Mouse (Mus musculus) limb, embryonic 11.5 days (tissue): ENCODE data around the gene Iqgap2. TPM values are rescaled to one million over a fixed set of nuclear protein-coding genes. Genes with fewer than 3 reads are reported as not detected.

Experiments
- ATAC-seq: fragments of 200-750 bp; cut with Nextera tagmentation; 2 replicates; pipeline ENCODE4 v1.8.0; 2017; ENCODE audit warnings: low read depth; ENCODE audit not compliant: insufficient number of reproducible peaks, low FRiP score, low TSS enrichment
- DNase-seq: peaks from one replicate; pipeline ENCODE4 v3.0.0-alpha.2; 2015; ENCODE audit warnings: low spot score
- H3K27ac ChIP-seq: fragments of 300-500 bp; sonication (generic); replicated peaks from 2 replicates; pipeline ENCODE4 v1.5.1; 2014; ENCODE audit warnings: low read depth, mild to moderate bottlenecking, low read length
- H3K27me3 ChIP-seq: fragments of 300-500 bp; sonication (generic); 2 replicates; pipeline ENCODE4 v1.6.1; 2014; ENCODE audit warnings: mild to moderate bottlenecking, low read length, mixed read lengths; ENCODE audit not compliant: control insufficient read depth, insufficient read depth
- H3K36me3 ChIP-seq: fragments of 300-500 bp; sonication (generic); 2 replicates; pipeline ENCODE4 v1.6.1; 2014; ENCODE audit warnings: mild to moderate bottlenecking, low read length, moderate library complexity, mixed read lengths; ENCODE audit not compliant: control insufficient read depth, insufficient read depth
- H3K4me1 ChIP-seq: fragments of 300-500 bp; sonication (generic); 2 replicates; pipeline ENCODE4 v1.6.1; 2014; ENCODE audit warnings: low read length, mixed read lengths; ENCODE audit not compliant: control insufficient read depth, insufficient read depth
- H3K4me2 ChIP-seq: fragments of 300-500 bp; sonication (generic); 2 replicates; pipeline ENCODE4 v1.6.1; 2014; ENCODE audit warnings: low read depth, mild to moderate bottlenecking, moderate library complexity; ENCODE audit not compliant: severe bottlenecking
- H3K4me3 ChIP-seq: fragments of 300-500 bp; sonication (generic); 2 replicates; pipeline ENCODE4 v1.5.1; 2014; ENCODE audit warnings: low read depth, low read length
- H3K9ac ChIP-seq: fragments of 300-500 bp; sonication (generic); 2 replicates; pipeline ENCODE4 v1.6.1; 2014; ENCODE audit warnings: mild to moderate bottlenecking, low read length
- H3K9me3 ChIP-seq: fragments of 300-500 bp; sonication (generic); 2 replicates; pipeline ENCODE4 v1.6.1; 2016; ENCODE audit warnings: low read length; ENCODE audit not compliant: control insufficient read depth
- WGBS: fragments of 180-500 bp; shearing (Covaris S2); extraction: QIAGEN DNeasy Blood & Tissue Kit; methylation state at CpG from one replicate; pipeline ENCODE4 v1.1.7; 2014; 5-methylcytosine and 5-hydroxymethylcytosine counted together
- polyA plus RNA-seq: library from polyadenylated mRNA; unstranded; fragments of >200 nt; fragmentation: Nextera tagmentation; extraction: Ambion mirVana; gene quantifications from 2 replicates; pipeline ENCODE4 v1.2.1, GENCODE M21; 2014

The Iqgap2 gene
- polyA plus RNA-seq, 1 experiment from 2014 or later = 15.3 TPM

DNA sequence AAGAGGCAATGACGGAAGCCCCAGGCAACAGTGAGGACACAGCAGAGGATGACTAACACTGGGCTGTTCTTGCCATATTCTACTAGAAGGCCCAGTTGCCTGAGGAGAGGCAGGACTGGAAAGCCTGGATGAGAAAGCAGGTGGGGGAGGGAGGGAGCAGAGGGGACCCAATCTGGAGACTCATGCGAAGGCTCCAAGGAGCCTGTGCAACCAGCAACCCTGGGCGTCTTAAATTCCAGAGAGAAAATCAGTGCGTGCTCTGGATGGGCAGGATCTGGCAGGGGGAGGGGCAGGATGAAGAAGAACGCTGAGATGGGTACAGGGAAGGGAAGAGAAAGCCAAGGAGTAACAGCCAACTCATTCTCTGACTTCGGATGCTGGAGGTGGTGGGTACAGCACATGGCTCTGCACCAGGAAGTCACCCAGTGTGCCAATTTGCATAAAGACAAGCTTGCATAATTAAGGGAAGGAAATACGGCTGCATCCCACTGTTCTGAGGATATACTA lies 42.2 kb downstream of the Iqgap2 start:
- no peak for ATAC-seq

DNA sequence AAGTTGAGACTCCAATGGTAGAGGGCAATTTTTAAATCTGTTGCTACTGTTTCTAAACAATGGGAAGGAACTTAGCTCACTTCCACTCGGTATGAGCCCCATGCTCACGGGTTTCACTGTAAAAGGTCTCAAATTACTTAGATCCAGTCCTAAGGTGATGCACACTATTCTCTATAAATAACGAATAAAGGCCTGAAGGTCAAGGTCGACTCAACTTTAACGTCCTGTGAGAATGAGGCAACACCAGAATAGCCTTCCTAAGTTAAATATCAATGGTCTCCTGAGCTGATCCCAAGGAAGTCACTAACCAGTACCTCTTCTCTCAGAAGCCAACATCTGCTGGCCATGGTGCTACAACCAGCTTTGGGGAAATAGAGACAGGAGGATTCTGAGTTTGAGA lies 45.4 kb downstream of the Iqgap2 start:
- H3K4me3 ChIP-seq = no peak overlapping the region
- H3K4me1 ChIP-seq = peaks cover 16% of the 10 kb centered on the region
- 64% methylated on average over 5 of the region's 5 CpGs for WGBS
- H3K4me2 ChIP-seq = no peak overlapping the region
- H3K9ac ChIP-seq = no peak overlapping the region
- ATAC-seq = no peak
- DNase-seq = no peak
- no peaks in the 10 kb centered on the region for H3K27me3 ChIP-seq
- no peak overlapping the region for H3K27ac ChIP-seq
- no peaks in the 10 kb centered on the region; the same call in 1 of the 2 replicates for H3K9me3 ChIP-seq
- no peaks in the 10 kb centered on the region for H3K36me3 ChIP-seq

More for the DNA sequence above, 42.2 kb downstream of the Iqgap2 start:
- Histone ChIP-seq H3K9ac (no peak overlapping the region), H3K27me3 (no peaks in the 10 kb centered on the region), H3K4me3 (no peak overlapping the region), H3K9me3 (no peaks in the 10 kb centered on the region; the same call in 1 of the 2 replicates), H3K27ac (no peak overlapping the region), H3K4me2 (no peak overlapping the region), H3K4me1 (peaks cover 16% of the 10 kb centered on the region), H3K36me3 (no peaks in the 10 kb centered on the region)
- no peak for DNase-seq
- 47% methylated on average over 7 of the region's 7 CpGs for WGBS

DNA sequence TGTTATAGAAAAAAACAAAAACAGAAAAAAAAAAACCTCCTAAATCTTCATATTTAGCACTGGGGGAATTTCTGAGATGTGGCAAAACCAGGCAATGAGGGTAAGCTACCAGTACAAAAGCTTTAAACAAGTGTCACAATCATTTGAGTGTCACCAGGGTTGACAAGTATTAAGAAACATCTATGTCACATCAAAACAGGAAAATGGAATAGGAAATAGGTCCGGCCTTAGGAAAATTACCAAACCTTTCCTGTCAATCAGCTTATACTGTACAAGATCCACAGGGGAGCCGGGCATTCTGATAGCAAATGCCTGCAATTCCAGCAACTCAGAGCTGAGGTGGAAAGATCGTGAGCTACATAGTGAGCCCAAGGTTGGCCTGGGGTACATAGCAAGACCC lies 46.8 kb downstream of the Iqgap2 start:
- Histone ChIP-seq H3K4me3 (no peak overlapping the region), H3K4me2 (no peak overlapping the region), H3K9ac (no peak overlapping the region), H3K9me3 (no peaks in the 10 kb centered on the region; the same call in 1 of the 2 replicates), H3K4me1 (peaks cover 7% of the 10 kb centered on the region), H3K27me3 (no peaks in the 10 kb centered on the region), H3K27ac (no peak overlapping the region), H3K36me3 (no peaks in the 10 kb centered on the region)
- no peak for DNase-seq
- no peak for ATAC-seq
- 83% methylated on average over 3 of the region's 3 CpGs for WGBS

DNA sequence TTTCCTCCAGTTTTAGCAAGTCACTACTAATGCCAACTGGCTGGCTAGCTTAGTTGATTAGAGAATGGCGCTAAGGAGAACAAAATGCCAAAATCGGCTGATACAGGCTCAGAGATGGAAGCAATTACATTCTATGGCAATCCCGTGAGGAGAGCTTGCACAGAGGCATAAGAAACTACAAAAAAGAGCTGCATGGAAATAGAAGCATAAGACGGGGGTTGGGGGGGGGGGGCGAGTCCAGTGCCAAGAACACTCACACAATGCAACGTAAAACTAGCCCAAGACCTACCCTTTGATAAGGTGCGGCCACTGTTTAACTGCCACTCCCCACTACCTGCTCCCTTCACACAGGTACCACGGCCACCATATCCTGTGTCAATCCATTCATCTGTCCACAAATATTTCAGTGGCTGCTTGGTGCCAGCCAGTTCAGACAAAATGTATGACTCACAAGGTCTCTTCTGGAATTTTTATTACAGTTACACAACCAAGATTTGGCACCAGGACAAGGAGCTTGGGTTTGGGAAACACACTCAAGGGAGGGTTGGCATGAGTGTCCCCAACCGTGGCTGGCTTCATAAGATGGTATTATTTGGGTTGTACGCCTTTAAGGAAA lies 48.2 kb downstream of the Iqgap2 start:
- Histone ChIP-seq H3K4me2 (no peak overlapping the region), H3K4me3 (no peak overlapping the region), H3K27me3 (no peaks in the 10 kb centered on the region), H3K4me1 (no peaks in the 10 kb centered on the region), H3K9ac (no peak overlapping the region), H3K36me3 (no peaks in the 10 kb centered on the region), H3K9me3 (no peaks in the 10 kb centered on the region; the same call in 1 of the 2 replicates), H3K27ac (no peak overlapping the region)
- WGBS = 83% methylated on average over 10 of the region's 10 CpGs
- DNase-seq (no peak), ATAC-seq (no peak)

DNA sequence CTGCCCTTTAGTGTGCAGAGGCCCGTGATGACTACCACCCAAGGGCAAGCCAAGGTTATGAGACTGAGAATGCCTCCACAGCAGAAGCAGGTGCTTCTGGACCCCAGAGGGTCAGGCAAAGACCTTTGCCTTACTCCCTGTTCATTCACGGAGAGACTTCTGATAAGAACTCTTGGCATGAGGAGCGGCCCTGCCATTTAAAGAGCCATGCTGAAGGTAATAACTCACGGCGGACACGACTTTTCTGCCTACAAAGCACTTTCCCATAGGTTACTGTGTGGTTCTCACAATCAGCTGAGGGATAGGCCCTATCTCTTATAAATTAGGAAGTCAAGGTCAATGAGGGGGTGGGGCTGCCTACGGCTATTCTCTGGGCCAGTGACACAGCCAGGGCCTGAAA lies 48.9 kb downstream of the Iqgap2 start:
- no peak for DNase-seq
- Histone ChIP-seq H3K4me3 (no peak overlapping the region), H3K27ac (no peak overlapping the region), H3K4me2 (no peak overlapping the region), H3K36me3 (no peaks in the 10 kb centered on the region), H3K9ac (no peak overlapping the region), H3K4me1 (no peaks in the 10 kb centered on the region), H3K27me3 (no peaks in the 10 kb centered on the region), H3K9me3 (no peaks in the 10 kb centered on the region)
- ATAC-seq = no peak
- 89% methylated on average over 7 of the region's 7 CpGs for WGBS

DNA sequence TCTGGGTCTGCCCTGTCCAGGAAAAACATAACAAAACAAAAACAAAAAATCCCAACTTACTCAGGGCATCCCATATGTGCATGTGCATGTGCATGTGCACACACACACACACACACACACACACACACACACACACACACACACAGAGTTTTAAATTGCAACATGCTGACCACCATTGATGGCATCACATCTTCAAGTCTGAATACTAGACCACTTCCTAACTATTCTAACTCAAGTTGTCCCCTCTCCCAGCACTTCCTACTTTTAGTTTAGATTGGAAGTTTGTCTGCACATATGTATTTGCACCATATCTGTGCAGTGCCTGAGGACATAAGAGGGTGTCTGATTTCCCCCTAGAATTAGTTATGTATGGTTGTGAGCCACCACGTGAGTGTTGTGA lies 49.8 kb downstream of the Iqgap2 start:
- Histone ChIP-seq H3K36me3 (no peaks in the 10 kb centered on the region), H3K4me2 (no peak overlapping the region), H3K4me1 (no peaks in the 10 kb centered on the region), H3K9ac (no peak overlapping the region), H3K27ac (no peak overlapping the region), H3K27me3 (no peaks in the 10 kb centered on the region), H3K4me3 (no peak overlapping the region), H3K9me3 (no peaks in the 10 kb centered on the region)
- WGBS = 90% methylated on average over 1 of the region's 1 CpGs
- DNase-seq (no peak), ATAC-seq (no peak)

DNA sequence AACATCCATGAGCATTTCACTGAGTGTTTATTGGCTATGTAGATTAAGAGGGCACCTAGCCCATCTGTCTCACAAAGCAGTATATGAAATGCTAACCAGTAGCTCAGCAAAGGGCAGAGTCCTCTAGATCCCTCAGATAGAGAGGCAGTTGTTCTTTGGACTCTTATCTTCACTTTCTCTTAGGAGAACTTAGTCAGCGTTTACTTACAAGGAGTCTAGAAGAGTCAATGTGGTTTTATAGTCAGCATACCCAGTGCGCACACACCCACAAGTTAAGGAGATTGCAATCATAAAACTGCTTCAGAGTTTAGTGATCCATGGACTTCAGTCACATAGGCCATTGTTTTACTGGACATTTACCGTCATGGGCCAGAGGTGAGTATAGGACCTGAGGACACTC lies 54.8 kb downstream of the Iqgap2 start:
- H3K36me3 ChIP-seq = peaks cover 3% of the 10 kb centered on the region; the same call in 1 of the 2 replicates
- H3K4me2 ChIP-seq = no peak overlapping the region
- H3K27me3 ChIP-seq = no peaks in the 10 kb centered on the region
- 91% methylated on average over 3 of the region's 3 CpGs for WGBS
- H3K4me1 ChIP-seq = no peaks in the 10 kb centered on the region; the same call in 1 of the 2 replicates
- H3K4me3 ChIP-seq = no peak overlapping the region
- no peak overlapping the region for H3K9ac ChIP-seq
- H3K27ac ChIP-seq = no peak overlapping the region
- no peak for ATAC-seq
- no peaks in the 10 kb centered on the region for H3K9me3 ChIP-seq
- no peak for DNase-seq

DNA sequence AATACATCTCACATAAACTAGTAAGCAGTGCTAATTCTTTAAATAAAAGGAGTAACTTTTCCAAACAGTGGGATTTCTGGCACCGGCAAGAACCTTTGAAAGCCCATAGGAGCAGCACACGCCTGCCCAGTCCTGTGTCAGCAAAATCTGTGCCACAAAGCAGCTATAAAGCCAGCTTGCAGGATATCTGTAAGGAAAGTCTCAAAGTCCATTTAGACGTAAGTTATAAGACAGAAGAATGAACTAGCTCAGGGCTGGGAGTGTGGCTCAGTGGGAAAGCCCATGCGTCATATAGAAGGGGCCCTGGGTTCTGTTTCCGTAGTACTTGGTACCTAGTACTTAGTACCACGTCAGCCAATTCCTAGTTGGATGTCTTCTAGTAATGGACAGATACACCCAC lies 58.2 kb downstream of the Iqgap2 start:
- H3K27ac ChIP-seq = no peak overlapping the region
- H3K27me3 ChIP-seq = no peaks in the 10 kb centered on the region
- H3K36me3 ChIP-seq = peaks cover 3% of the 10 kb centered on the region; the same call in 1 of the 2 replicates
- no peak overlapping the region for H3K4me3 ChIP-seq
- no peaks in the 10 kb centered on the region for H3K9me3 ChIP-seq
- no peak overlapping the region for H3K4me2 ChIP-seq
- H3K9ac ChIP-seq = no peak overlapping the region
- DNase-seq (no peak), ATAC-seq (no peak)
- 93% methylated on average over 6 of the region's 6 CpGs for WGBS
- no peaks in the 10 kb centered on the region; the same call in 1 of the 2 replicates for H3K4me1 ChIP-seq

DNA sequence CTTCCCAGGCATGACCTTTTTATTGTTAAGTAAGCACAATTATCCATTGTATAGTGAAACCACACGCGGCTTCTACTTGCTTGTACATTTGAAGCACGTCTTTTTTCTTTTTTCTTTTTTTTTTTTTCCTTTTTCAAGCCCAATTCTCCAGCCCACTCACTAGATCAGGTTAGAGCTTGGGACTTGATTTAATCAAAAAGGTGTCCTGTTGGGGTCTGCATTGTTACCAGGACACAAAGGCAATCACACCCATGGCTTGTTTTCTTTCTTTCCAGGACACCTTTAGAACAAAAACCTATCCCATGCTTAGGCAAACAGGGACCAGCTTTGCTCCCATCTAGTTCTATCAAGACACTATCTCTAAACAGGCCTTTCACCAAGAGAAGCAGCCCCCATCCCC lies 59.0 kb downstream of the Iqgap2 start:
- H3K36me3 ChIP-seq = peaks cover 3% of the 10 kb centered on the region; the same call in 1 of the 2 replicates
- H3K27ac ChIP-seq = no peak overlapping the region
- no peak overlapping the region for H3K9ac ChIP-seq
- 67% methylated on average over 3 of the region's 3 CpGs for WGBS
- ATAC-seq = no peak
- no peak overlapping the region for H3K4me3 ChIP-seq
- DNase-seq = no peak
- H3K9me3 ChIP-seq = no peaks in the 10 kb centered on the region
- no peak overlapping the region for H3K4me2 ChIP-seq
- no peaks in the 10 kb centered on the region for H3K27me3 ChIP-seq
- no peaks in the 10 kb centered on the region; the same call in 1 of the 2 replicates for H3K4me1 ChIP-seq
